Mouse (Mus musculus) left cerebral cortex, postnatal 4 days (tissue): ENCODE results near the gene Fam102b. TPM values are rescaled to one million over a fixed set of nuclear protein-coding genes. Genes with fewer than 3 reads are reported as not detected.

Experiments
- DNase-seq: peaks from one replicate; pipeline ENCODE4 v3.0.0-alpha.2; 2022
- intact Hi-C: fragments of 180-260 bp; cut with DNase I; formaldehyde crosslinking; loops from one replicate; pipeline ENCODE4 v1.15.1; 2025
- total RNA-seq, 2 experiments: library from RNA; stranded (reverse); gene quantifications; 2 replicates each; pipeline ENCODE4 v1.2.3; 2021

Gene Fam102b
- 10 to 100 TPM; 83.0 to 84.2 TPM for total RNA-seq

DNA sequence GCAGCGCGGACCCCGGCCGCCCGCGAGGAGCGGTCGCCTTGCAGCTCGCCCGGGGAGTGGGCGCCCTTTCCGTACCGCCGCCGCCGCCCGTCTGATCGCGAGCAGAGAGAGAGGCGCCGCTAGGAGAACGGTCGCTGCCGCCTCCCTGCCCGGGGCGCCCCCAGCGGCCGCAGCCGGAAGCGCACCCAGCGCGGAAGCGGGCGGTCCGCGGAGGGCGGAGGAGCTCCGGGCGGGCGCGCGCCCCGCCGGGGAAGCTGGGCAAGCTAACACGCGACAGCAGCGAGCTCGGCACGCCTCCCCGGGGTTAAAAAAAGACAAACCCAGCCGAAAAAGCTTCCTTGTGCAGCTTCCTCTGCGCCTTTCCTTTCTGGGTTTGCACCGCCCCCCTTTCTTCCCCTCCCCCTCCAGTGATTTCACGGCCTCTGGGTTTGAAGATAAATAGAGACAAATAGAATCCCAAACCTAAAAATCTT lies at the start of gene Fam102b:
TSS of gene Fam102b (minus strand) at position 93 of the 473 bp plus-strand sequence.
- DNase-seq, result peak; percentile 85
- intact Hi-C loops, result no loop called here

DNA sequence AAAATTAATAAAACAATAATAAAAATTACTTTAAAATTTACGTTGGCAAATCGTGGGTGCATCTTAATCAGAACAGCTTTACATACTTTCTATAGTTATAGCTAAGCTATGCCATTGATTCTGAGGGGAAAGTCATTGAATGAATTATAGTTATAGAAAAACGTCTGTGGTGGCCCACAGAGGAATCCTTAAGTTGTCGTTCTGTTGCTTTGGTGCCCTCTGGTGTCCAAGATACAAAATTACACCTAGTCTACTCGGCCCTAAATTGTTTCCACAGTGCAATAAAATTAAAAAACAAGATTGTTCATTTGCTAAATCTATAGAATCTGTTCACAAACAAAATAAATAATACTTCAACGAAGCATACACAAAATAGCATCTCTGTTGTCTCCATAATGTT lies 35.6 kb upstream of the Fam102b start:
- DNase-seq, result peak; percentile 12
- intact Hi-C loops, result loop anchor here (10.0 kb wide), 2 partner anchors 148 to 218 kb away; partner anchors contain the start of genes Prpf38b and Stxbp3

DNA sequence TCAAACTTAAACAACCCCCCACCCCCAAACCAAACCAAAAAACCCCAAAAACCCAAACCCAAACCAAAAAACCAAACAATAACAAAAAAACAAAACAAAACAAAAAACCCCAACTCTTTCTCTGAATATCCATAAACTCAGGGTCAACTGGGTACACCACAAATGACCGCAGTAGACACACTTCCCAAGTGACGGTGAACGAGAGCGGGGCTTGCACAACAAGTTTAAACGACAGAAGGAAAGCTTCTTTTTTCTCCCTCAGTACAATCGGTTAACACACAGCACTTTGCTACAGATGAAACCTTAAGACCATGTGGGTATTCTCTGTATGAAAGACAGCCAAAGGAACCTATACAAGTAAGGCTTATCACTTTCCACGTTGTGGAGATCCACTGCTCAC lies 35.0 kb upstream of the Fam102b start:
- DNase-seq, result no peak
- intact Hi-C loops, result loop anchor here (10.0 kb wide), 2 partner anchors 148 to 218 kb away; partner anchors contain the start of genes Prpf38b and Stxbp3

DNA sequence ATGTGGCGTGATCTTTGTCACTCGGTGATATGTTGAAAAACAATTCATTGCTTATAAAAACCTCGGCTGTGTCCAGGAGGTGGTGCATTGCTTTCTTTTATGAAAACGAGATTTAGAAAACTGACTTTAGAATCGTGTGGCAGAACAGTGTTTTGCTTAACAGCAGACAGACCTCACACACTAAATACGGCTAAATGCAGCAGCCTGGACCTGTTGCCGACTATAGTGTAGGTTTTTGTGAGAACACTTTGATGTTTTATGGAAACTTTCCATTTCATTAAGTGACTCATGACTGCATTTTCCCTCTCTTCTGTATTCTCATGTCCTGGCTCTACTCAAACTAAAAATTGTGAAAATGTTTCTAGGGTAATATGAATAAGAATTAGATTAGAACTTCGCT lies 32.5 kb upstream of the Fam102b start:
- DNase-seq, result no peak
- intact Hi-C loops, result loop anchor here (5.0 to 10.0 kb wide), 3 partner anchors 48 to 215 kb away; partner anchors contain the start of genes Prpf38b and Stxbp3

DNA sequence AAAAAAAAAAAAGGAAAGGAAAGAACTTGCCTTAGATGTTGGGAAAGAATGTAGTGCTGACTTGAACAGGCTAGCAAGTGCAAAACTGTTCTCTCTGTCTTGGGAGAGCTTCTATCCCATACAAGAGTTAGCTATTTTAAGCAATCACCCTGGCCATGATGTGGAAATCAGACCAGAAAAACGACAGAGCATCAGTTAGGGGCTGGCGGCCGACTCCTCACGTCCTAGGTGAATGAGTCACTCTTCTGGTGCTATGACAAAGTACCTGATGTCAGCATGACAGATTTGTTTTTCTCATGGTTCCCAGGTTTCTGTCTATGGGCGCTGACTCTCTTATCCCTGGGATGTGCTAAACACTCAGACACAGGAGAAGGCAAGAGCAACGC lies 24.5 kb upstream of the Fam102b start:
- DNase-seq, result no peak
- intact Hi-C loops, result no loop called here

DNA sequence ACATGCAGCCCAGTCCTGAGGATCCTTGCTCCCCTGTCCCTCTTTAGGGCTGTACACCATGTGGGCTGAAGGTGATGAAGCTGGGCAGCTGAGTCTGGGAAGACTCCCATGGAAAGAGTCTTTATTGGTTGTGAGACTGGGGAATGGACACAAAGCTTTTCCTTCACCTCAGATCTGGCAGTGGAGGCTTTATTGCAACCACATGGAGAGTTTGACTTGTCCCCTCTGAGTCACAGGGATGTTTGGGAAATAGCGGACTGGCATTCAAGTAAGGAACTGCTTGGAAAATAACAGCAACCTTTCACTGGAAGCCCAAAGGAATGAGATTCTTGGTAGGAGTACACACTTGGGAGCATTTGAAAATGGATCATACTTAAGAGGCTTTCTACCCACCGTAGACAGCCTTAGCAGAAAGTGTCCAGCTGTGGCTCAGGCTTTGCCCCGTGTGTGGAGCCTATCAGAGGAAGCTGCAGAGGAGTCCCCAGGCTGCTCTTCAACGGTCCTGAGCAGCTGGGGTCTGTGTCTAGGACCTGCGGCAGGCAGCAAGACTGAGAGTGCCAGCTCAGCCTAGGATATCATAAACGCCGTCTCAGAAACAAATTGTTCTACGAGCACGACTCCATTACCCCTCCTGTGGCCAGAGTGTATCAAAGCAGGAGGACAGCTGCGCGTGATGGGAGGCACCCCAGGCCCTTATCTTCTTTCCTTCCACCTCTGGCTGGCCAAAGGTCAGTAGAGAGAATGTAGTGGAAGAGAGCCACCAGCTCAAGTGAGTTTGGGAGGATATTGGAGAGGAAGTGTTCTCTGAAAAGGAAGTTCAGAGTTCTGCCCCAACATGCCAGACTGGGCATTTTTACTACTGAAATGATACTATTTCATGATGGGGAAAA lies 23.9 kb upstream of the Fam102b start:
- no peak for DNase-seq
- intact Hi-C loops, result no loop called here

- DNase-seq, result no peak
- intact Hi-C loops, result no loop called here
These were observed 20.4 kb upstream of the Fam102b start for GRCm38 (mm10) chr3:109047707-109048283.

DNA sequence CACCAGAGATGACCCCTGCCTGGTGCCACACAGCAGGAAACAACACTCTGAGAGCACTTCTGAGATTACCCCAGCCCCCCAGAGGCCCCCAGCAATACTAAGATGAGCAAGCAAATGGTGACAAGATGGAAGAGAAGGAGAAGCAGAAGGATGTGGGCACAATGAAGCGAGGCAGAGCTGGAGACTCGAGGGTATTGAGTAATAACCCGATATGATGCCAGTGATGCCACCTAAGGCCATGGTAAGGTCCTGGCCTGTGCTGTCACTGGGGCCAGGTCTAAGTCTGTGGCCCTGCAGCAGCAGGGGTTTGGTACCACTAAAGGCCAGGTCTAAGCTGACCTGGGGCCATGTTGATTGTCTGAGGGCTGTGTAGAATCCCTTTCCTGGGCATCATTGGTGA lies 19.0 kb upstream of the Fam102b start:
- no peak for DNase-seq
- intact Hi-C loops, result no loop called here

GRCm38 (mm10) chr3:109043395-109043794 lies 16.0 kb upstream of the Fam102b start:
- DNase-seq, result no peak
- intact Hi-C loops, result no loop called here

GRCm38 (mm10) chr3:109040908-109041307 lies 13.5 kb upstream of the Fam102b start:
- intact Hi-C loops, result no loop called here
- no peak for DNase-seq

GRCm38 (mm10) chr3:109034411-109034810 lies 7.0 kb upstream of the Fam102b start:
- DNase-seq, result peak; percentile 23
- intact Hi-C loops, result no loop called here

DNA sequence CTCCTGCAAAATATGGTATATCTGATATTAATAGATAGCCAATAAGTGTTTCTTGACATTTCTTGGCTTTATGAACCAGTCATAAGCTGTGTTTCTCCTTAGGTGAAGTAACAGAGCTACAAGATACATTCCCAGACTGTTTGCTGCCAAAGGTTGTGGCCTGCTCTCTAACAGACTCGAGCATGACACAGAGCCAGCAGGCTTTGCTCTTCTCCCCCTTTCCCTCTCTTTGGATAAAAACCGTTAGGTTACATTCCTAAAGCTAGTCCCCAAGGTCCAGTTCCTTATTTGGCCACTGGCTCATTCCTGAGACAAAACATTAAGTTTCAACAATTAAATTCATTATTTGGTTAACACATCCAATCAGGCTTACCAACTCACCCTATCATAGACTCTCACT lies 4.9 kb upstream of the Fam102b start:
- no peak for DNase-seq
- intact Hi-C loops, result no loop called here

- intact Hi-C loops, result no loop called here
- DNase-seq, result no peak
These were observed 4.2 kb upstream of the Fam102b start for GRCm38 (mm10) chr3:109031626-109032025.

DNA sequence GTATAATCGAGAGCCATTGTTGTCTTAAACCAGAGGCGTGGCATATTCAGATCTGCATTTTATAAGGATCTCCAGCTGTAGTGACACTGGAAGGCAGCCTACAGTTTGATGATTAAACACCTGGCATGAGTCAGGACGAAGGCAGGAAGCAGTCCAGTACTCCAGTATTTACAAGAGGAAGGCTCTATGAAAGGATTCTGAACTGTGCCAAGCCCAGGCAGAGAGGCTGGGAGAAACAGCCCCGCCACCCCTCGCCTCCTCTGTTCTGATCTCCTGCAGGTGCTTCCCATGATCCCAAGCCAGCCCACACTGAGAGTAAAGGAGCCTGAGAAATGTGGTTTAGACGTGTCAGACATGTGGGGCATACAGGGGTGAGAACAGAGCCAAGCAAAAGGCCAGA lies 3.4 kb upstream of the Fam102b start:
- intact Hi-C loops, result no loop called here
- DNase-seq, result no peak

DNA sequence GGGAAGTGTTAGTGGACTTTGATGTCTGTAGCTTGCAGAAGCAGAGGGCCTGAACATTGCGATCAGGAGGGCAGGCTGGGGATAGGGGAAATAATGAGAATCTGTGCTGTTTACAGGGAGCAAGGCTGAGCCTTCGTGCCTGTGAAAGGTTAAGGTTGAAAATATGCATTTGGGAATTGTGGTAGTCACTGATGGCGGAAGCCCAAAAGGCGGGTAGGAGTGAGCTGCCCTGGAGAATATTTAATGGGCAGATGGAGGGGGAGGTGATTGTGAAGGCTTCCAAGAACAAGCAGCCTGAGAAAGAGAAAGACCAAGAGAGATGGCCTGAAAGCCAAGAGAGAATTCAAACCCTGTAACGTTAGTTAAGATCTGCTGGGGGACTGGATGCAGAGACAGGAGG lies 2.3 kb upstream of the Fam102b start:
- intact Hi-C loops, result no loop called here
- DNase-seq, result no peak

DNA sequence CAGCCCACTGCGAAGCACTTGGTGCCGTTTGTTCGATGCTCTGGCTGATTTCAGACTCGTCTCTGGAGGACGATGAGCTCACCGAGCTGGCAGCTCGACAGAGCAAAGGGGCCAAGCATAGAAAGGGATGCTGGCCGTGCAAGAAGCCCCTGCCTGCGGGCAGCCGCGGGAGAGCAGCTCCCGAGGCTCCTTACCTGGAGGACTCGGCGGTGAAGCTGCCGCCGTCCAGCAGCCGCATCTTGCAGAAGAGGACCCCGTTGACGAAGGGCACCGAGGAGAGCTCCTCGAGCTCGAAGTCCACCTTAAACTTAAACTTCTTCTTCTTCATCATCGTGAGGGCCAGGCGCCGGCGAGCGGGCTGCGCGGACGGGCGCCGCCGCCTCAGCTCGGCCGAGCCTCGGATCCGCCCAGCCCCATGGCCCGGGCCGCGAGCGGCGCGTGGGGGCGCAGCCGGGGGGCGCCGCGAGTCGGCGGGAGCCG lies 376 bp downstream of the Fam102b start:
- peak; percentile 44 for DNase-seq
- intact Hi-C loops, result no loop called here

- intact Hi-C loops, result no loop called here
These were observed 881 bp downstream of the Fam102b start for GRCm38 (mm10) chr3:109026462-109026990.

GRCm38 (mm10) chr3:109025579-109025978 lies 1.8 kb downstream of the Fam102b start:
- intact Hi-C loops, result no loop called here
- DNase-seq, result peak; percentile 77

More at GRCm38 (mm10) chr3:109026462-109026990, 881 bp downstream of the Fam102b start:
- DNase-seq, result no peak

DNA sequence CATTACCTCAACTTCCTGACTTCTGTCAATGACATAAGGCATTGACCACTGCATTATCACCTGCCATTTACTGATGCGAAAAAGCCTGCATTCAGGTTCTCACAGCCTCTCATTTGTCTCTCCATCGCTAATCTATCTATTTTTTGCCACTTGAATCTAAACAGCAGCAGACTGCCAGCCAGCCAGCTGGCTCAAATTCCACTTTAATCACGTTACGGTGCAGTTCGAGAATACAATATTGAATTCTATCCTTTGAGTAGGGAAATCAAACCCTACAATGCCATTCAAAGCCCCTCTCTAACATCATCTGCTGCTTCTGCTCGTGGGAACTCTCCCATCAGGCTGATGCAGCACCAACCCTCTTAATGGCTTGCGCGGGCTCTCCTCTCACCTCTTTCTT lies 4.3 kb downstream of the Fam102b start:
- intact Hi-C loops, result no loop called here
- DNase-seq, result no peak

GRCm38 (mm10) chr3:109021720-109022516 lies 5.5 kb downstream of the Fam102b start:
- intact Hi-C loops, result no loop called here
- DNase-seq, result no peak

GRCm38 (mm10) chr3:109018336-109018735 lies 9.1 kb downstream of the Fam102b start:
- DNase-seq, result no peak
- intact Hi-C loops, result no loop called here
